Mouse (Mus musculus) intestine, postnatal 0 days (tissue): ENCODE data around the gene Tgm5. TPM values are rescaled to one million over a fixed set of nuclear protein-coding genes. Genes with fewer than 3 reads are reported as not detected.

Experiments
- ATAC-seq: fragments of 200-750 bp; cut with Nextera tagmentation; 2 replicates; pipeline ENCODE4 v1.8.0; 2017; ENCODE audit warnings: mild to moderate bottlenecking, moderate TSS enrichment, moderate library complexity
- H3K27ac ChIP-seq: fragments of 300-500 bp; sonication (generic); 2 replicates; pipeline ENCODE4 v1.5.1; 2014; ENCODE audit warnings: mild to moderate bottlenecking, low read depth, low read length, moderate library complexity
- H3K27me3 ChIP-seq: fragments of 300-500 bp; sonication (generic); replicated peaks from 2 replicates; pipeline ENCODE4 v1.6.1; 2014; ENCODE audit warnings: low read length, mixed read lengths; ENCODE audit not compliant: control insufficient read depth, insufficient read depth
- H3K36me3 ChIP-seq: fragments of 300-500 bp; sonication (generic); 2 replicates; pipeline ENCODE4 v1.6.1; 2014; ENCODE audit warnings: mild to moderate bottlenecking, moderate library complexity; ENCODE audit not compliant: control insufficient read depth, insufficient read depth
- H3K4me1 ChIP-seq: fragments of 300-500 bp; sonication (generic); replicated peaks from 2 replicates; pipeline ENCODE4 v1.6.1; 2014; ENCODE audit warnings: antibody characterized with exemption, low read length, mixed read lengths; ENCODE audit not compliant: control insufficient read depth, insufficient read depth
- H3K4me2 ChIP-seq: fragments of 300-500 bp; sonication (generic); replicated peaks from 2 replicates; pipeline ENCODE4 v1.6.1; 2014; ENCODE audit warnings: low read depth, mild to moderate bottlenecking, moderate library complexity
- H3K4me3 ChIP-seq: fragments of 300-500 bp; sonication (generic); 2 replicates; pipeline ENCODE4 v1.5.1; 2014; ENCODE audit warnings: low read depth, low read length
- H3K9ac ChIP-seq: fragments of 300-500 bp; sonication (generic); 2 replicates; pipeline ENCODE4 v1.6.1; 2014; ENCODE audit warnings: mild to moderate bottlenecking, low read depth, low read length
- H3K9me3 ChIP-seq: fragments of 300-500 bp; sonication (generic); 2 replicates; pipeline ENCODE4 v1.6.1; 2016; ENCODE audit warnings: mixed run types; ENCODE audit not compliant: control insufficient read depth
- CTCF ChIP-seq: sonication (generic); IDR thresholded peaks from 2 replicates; pipeline ENCODE4 v1.5.1; 2016; ENCODE audit warnings: low read depth, mild to moderate bottlenecking, control low read depth, antibody characterized with exemption, moderate library complexity
- WGBS: fragments of 180-500 bp; shearing (Covaris S2); extraction: QIAGEN DNeasy Blood & Tissue Kit; methylation state at CpG from one replicate; pipeline ENCODE4 v1.1.7; 2014; 5-methylcytosine and 5-hydroxymethylcytosine counted together
- polyA plus RNA-seq: library from polyadenylated mRNA; unstranded; fragments of >200 nt; fragmentation: Nextera tagmentation; extraction: Ambion mirVana; gene quantifications from 2 replicates; pipeline ENCODE4 v1.2.1, GENCODE M21; 2015

Gene Tgm5
- polyA plus RNA-seq, 1 experiment from 2014 or later, result 0.07 TPM

DNA sequence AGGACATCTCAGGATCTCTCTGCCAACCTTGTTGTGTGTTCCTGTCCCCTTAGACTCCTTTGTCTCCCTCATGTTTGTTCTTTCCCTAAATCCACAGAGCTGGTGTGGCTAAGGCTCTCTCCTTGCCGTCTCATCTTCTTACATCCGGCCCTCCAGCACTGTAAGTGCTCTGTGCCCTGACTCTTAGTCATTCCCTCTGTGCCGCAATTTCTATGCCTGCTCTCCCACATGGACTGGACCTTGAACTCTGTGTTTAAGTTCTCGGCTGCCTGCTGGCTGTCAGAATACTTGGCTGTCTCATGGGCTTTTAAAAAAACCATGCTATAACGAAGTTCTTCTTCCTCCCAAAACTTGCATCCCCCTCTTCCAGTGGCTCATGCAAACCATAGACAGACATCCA lies 62.7 kb downstream of the Tgm5 start:
- Histone ChIP-seq H3K9ac (no peak overlapping the region), H3K9me3 (no peaks in the 10 kb centered on the region; the same call in 1 of the 2 replicates), H3K4me2 (no peak overlapping the region), H3K4me3 (no peak overlapping the region), H3K36me3 (peaks cover under 1% of the 10 kb centered on the region), H3K27ac (no peak overlapping the region), H3K27me3 (no peaks in the 10 kb centered on the region; the same call in 1 of the 2 replicates), H3K4me1 (no peaks in the 10 kb centered on the region)
- WGBS, result 30% methylated on average over 5 of the region's 5 CpGs
- ATAC-seq, result peak; percentile 85
- no peak for TF ChIP-seq CTCF

DNA sequence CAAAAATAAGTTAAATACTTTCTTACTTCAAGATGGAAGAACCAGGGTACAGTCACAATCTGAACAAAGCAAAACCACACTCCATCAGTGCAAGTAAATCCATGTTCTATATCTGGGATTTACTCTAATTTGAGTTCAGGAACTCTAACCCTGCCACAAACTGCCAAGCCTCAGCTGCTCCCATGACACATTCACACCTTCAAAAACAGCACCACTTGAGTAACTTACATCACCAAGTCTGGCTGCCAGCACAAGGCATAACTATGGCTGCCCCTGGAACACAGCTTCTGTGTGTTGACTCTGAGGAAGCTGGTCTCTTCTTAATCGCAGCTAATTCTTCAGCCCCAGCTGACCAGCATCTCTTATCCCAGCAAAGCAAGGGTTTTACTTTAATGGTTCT lies 68.5 kb downstream of the Tgm5 start:
- TF ChIP-seq CTCF, result no peak
- Histone ChIP-seq H3K27ac (no peak overlapping the region), H3K27me3 (no peaks in the 10 kb centered on the region), H3K4me2 (no peak overlapping the region), H3K9ac (no peak overlapping the region), H3K4me3 (no peak overlapping the region), H3K36me3 (peaks cover 40% of the 10 kb centered on the region), H3K4me1 (no peaks in the 10 kb centered on the region), H3K9me3 (no peaks in the 10 kb centered on the region; the same call in 1 of the 2 replicates)
- WGBS, result 96% methylated on average over 1 of the region's 1 CpGs
- ATAC-seq, result no peak

DNA sequence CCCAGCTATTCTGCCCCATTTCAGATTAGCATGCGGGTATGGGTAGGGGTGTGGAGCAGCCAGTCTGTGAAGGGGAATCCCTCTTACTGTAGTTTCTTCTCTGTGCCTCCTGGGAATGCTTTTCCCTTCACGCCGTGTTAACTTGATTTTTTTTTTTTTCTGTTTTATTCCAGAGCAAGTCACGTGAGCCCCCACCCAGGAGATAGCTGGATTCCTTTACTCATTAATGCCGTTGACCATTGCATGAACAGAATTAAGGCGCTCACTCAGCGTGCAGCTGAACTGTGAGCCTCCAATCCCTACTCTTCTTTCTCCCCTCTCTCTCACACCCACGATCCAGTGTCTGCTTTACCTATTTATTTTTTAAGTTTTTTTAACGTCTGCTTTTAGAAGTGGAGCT lies 69.4 kb downstream of the Tgm5 start:
- Histone ChIP-seq H3K27ac (no peak overlapping the region), H3K4me2 (no peak overlapping the region), H3K4me3 (no peak overlapping the region), H3K9ac (no peak overlapping the region), H3K36me3 (peaks cover 44% of the 10 kb centered on the region), H3K9me3 (no peaks in the 10 kb centered on the region; the same call in 1 of the 2 replicates), H3K27me3 (no peaks in the 10 kb centered on the region), H3K4me1 (no peaks in the 10 kb centered on the region)
- 87% methylated on average over 9 of the region's 9 CpGs for WGBS
- no peak for TF ChIP-seq CTCF
- ATAC-seq, result no peak

DNA sequence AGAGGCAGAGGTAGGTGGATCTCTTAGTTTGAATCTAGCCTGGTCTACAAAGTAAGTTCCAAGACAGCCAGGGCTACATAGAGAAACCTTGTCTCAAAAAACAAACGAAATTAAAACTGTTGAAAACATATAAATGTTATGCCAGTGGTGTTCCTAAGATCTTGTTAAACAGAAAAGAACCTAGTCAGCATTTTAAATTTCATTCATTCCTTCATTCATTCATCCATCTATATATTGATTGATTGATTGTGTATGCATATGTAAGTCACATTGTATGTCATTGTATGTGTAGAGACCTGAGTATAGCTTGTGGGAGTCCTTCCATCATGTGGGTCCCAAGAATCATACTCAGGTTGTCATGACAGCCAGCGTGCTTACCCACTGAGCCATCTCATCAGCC lies 70.1 kb downstream of the Tgm5 start:
- WGBS, result 79% methylated on average over 2 of the region's 2 CpGs
- ATAC-seq, result no peak
- Histone ChIP-seq H3K9ac (no peak overlapping the region), H3K36me3 (peaks cover 44% of the 10 kb centered on the region), H3K4me2 (no peak overlapping the region), H3K27ac (no peak overlapping the region), H3K9me3 (no peaks in the 10 kb centered on the region; the same call in 1 of the 2 replicates), H3K27me3 (no peaks in the 10 kb centered on the region), H3K4me3 (no peak overlapping the region), H3K4me1 (no peaks in the 10 kb centered on the region)
- TF ChIP-seq CTCF, result no peak

DNA sequence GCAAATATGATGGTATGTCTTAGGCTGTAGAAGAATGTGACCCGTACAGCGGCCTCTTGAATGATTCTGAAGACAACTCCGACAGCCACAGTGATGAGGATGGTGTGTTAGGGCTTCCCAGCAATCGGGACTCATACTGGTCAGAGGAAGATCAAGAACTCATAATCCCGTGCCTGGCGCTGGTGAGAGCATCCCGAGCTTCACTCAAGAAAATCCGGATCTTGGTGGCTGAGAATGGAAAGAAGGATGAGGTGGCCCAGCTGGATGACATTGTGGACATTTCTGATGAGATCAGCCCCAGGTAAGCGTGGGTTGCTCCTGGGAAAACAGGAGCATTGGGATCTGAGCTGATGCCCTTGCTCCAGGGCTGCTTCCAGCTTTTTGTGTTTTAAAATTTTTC lies 73.0 kb downstream of the Tgm5 start:
- H3K36me3 ChIP-seq, result peaks cover 45% of the 10 kb centered on the region
- H3K4me1 ChIP-seq, result 0 out of 2 replicates have a peak, but pooled peaks cover 6% of the 10 kb centered on the region
- no peak overlapping the region for H3K27ac ChIP-seq
- no peaks in the 10 kb centered on the region; the same call in 1 of the 2 replicates for H3K9me3 ChIP-seq
- no peak overlapping the region for H3K4me3 ChIP-seq
- TF ChIP-seq CTCF, result no peak
- no peak overlapping the region for H3K4me2 ChIP-seq
- no peak overlapping the region for H3K9ac ChIP-seq
- ATAC-seq, result no peak
- H3K27me3 ChIP-seq, result no peaks in the 10 kb centered on the region
- 90% methylated on average over 9 of the region's 9 CpGs for WGBS

DNA sequence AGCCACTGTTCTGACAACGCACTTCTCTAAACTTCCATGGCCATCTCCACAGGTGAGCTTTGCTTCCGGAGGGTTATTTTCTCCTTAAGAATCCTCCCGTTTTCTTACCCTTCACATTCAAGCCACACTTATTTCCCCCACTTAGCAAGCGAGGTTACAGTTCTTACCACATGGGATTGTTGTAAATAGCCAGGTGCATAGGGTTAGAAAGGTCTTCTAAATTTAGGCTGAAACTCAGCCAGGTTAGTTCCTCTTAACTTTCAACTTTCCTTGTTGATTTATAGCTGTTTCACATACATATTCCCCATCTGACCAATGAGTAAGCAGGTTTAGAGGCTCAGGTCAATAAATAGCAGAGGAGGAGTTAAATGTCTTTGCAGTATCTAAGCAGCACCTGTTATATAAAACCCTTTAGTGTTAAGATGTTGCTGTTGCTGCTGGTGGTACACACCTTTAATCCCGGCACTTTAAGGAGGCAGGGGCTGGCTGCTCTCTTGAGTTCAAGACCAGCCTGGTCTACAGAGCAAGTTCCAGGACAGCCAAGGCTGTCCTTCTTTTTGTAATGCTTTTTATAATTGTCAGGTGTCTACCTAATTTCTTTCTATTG lies 76.5 kb downstream of the Tgm5 start:
- Histone ChIP-seq H3K4me1 (0 out of 2 replicates have a peak, but pooled peaks cover 6% of the 10 kb centered on the region), H3K27me3 (no peaks in the 10 kb centered on the region), H3K36me3 (peaks cover 24% of the 10 kb centered on the region), H3K4me3 (peak overlapping the region; percentile 89), H3K9me3 (no peaks in the 10 kb centered on the region), H3K4me2 (peak overlapping the region; percentile 85), H3K9ac (peak overlapping the region; percentile 74), H3K27ac (no peak overlapping the region)
- TF ChIP-seq CTCF, result no peak
- no peak for ATAC-seq
- WGBS, result 19% methylated on average over 5 of the region's 5 CpGs
